Mouse (Mus musculus) hindbrain, postnatal 0 days (tissue): Measurements from ENCODE around the gene Dnajb7. TPM values are rescaled to one million over a fixed set of nuclear protein-coding genes. Genes with fewer than 3 reads are reported as not detected.

Source experiments
- ATAC-seq: fragments of 200-750 bp; cut with Nextera tagmentation; 2 replicates; pipeline ENCODE4 v1.8.0; 2017; ENCODE audit warnings: mild to moderate bottlenecking, moderate TSS enrichment, moderate library complexity
- DNase-seq: peaks from one replicate; pipeline ENCODE4 v3.0.0-alpha.2; 2015; ENCODE audit warnings: low spot score
- H3K27ac ChIP-seq: fragments of 300-500 bp; sonication (generic); 2 replicates; pipeline ENCODE4 v1.5.1; 2014; ENCODE audit warnings: mild to moderate bottlenecking
- H3K27me3 ChIP-seq: fragments of 300-500 bp; sonication (generic); 2 replicates; pipeline ENCODE4 v1.6.1; 2014; ENCODE audit warnings: low read length, mixed read lengths; ENCODE audit not compliant: insufficient read depth
- H3K36me3 ChIP-seq: fragments of 300-500 bp; sonication (generic); 2 replicates; pipeline ENCODE4 v1.6.1; 2014; ENCODE audit warnings: low read length, mixed read lengths; ENCODE audit not compliant: insufficient read depth
- H3K4me1 ChIP-seq: fragments of 300-500 bp; sonication (generic); 2 replicates; pipeline ENCODE4 v1.6.1; 2014; ENCODE audit warnings: antibody characterized with exemption, low read length, mixed read lengths; ENCODE audit not compliant: insufficient read depth
- H3K4me2 ChIP-seq: fragments of 300-500 bp; sonication (generic); 2 replicates; pipeline ENCODE4 v1.6.1; 2014; ENCODE audit warnings: low read depth, mild to moderate bottlenecking, low read length, moderate library complexity, mixed read lengths
- H3K4me3 ChIP-seq: fragments of 300-500 bp; sonication (generic); 2 replicates; pipeline ENCODE4 v1.5.1; 2014; ENCODE audit warnings: low read length
- H3K9ac ChIP-seq: fragments of 300-500 bp; sonication (generic); replicated peaks from 2 replicates; pipeline ENCODE4 v1.6.1; 2014; ENCODE audit warnings: mild to moderate bottlenecking, low read length, moderate library complexity, mixed read lengths
- H3K9me3 ChIP-seq: fragments of 300-500 bp; sonication (generic); 2 replicates; pipeline ENCODE4 v1.6.1; 2016; ENCODE audit warnings: low read length, mixed read lengths
- CTCF ChIP-seq: IDR thresholded peaks from 2 replicates; pipeline ENCODE4 v1.5.1; 2016; ENCODE audit warnings: antibody characterized with exemption, control low read depth, low read depth
- WGBS: fragments of 180-500 bp; shearing (Covaris S2); extraction: QIAGEN DNeasy Blood & Tissue Kit; methylation state at CpG from one replicate; pipeline ENCODE4 v1.1.7; 2014; 5-methylcytosine and 5-hydroxymethylcytosine counted together
- polyA plus RNA-seq: library from polyadenylated mRNA; unstranded; fragments of >200 nt; fragmentation: Nextera tagmentation; extraction: Ambion mirVana; gene quantifications from 2 replicates; pipeline ENCODE4 v1.2.1, GENCODE M21; 2015
- total RNA-seq: library from RNA; depleted of rRNA; stranded (reverse); fragments of >200 nt; gene quantifications from 2 replicates; pipeline ENCODE4 v1.2.3, GENCODE M21; 2014

Gene Dnajb7
- total and polyA plus RNA-seq, 2 experiments from 2014 or later = 0.44 TPM; not detected in 1

DNA sequence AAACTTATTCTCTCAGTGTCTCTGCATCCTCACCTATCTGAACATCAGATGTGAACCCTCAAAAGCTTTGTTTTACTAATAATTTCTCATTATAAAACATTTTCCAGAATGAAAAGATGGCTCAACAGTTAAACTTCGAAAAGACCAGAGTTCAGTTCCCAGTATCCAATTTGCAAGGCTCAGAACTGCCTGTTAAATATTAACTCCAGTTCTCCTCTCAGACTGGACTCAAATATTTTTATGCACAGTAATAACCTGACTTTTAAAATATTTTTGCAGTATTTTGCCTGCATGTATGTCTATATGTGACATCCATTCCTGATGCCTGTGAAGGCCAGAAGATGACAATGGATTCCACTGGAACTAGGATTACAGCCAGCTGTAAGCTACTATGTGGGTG, 39.5 kb downstream of the Dnajb7 start:
- no peak overlapping the region for H3K27ac ChIP-seq
- no peak for TF ChIP-seq CTCF
- H3K9ac ChIP-seq = no peak overlapping the region
- no peak overlapping the region for H3K4me3 ChIP-seq
- DNase-seq = no peak
- no peaks in the 10 kb centered on the region for H3K4me1 ChIP-seq
- no peak for ATAC-seq
- 94% methylated on average over 1 of the region's 1 CpGs for WGBS
- no peaks in the 10 kb centered on the region for H3K9me3 ChIP-seq
- peaks cover 60% of the 10 kb centered on the region for H3K36me3 ChIP-seq
- H3K27me3 ChIP-seq = no peaks in the 10 kb centered on the region
- H3K4me2 ChIP-seq = no peak overlapping the region

DNA sequence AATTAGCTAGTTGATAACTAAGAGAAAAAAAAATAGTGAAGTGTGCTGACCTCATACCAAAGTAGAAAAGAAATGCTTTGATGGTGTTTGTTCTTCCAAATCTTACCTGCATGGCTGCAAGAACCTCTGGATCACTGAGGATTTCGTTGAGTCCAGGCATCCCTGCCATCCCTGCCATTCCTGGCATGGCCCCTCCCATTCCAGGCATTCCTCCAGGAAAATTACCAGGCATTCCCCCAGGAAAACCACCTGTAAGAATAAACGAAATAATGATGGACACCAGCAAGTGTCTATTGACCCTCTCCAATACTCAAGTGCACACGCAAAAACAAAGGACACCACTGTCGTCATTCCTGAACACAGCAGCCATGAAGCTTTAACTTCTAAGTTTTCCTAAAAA, 41.9 kb downstream of the Dnajb7 start:
- H3K9me3 ChIP-seq = no peaks in the 10 kb centered on the region
- H3K9ac ChIP-seq = no peak overlapping the region
- ATAC-seq (no peak), DNase-seq (no peak)
- TF ChIP-seq CTCF = no peak
- H3K4me1 ChIP-seq = no peaks in the 10 kb centered on the region
- H3K4me3 ChIP-seq = no peak overlapping the region
- WGBS = 80% methylated on average over 4 of the region's 4 CpGs
- no peaks in the 10 kb centered on the region for H3K27me3 ChIP-seq
- no peak overlapping the region for H3K4me2 ChIP-seq
- peaks cover 53% of the 10 kb centered on the region for H3K36me3 ChIP-seq
- no peak overlapping the region for H3K27ac ChIP-seq

GRCm38 (mm10) chr15:81365246-81365645, 42.9 kb downstream of the Dnajb7 start:
- H3K4me3 ChIP-seq = no peak overlapping the region
- no peaks in the 10 kb centered on the region for H3K9me3 ChIP-seq
- H3K9ac ChIP-seq = no peak overlapping the region
- ATAC-seq (no peak), DNase-seq (no peak)
- no peak overlapping the region for H3K27ac ChIP-seq
- H3K36me3 ChIP-seq = peaks cover 44% of the 10 kb centered on the region
- no peaks in the 10 kb centered on the region for H3K4me1 ChIP-seq
- 94% methylated on average over 8 of the region's 8 CpGs for WGBS
- no peak for TF ChIP-seq CTCF
- H3K4me2 ChIP-seq = no peak overlapping the region
- H3K27me3 ChIP-seq = no peaks in the 10 kb centered on the region

DNA sequence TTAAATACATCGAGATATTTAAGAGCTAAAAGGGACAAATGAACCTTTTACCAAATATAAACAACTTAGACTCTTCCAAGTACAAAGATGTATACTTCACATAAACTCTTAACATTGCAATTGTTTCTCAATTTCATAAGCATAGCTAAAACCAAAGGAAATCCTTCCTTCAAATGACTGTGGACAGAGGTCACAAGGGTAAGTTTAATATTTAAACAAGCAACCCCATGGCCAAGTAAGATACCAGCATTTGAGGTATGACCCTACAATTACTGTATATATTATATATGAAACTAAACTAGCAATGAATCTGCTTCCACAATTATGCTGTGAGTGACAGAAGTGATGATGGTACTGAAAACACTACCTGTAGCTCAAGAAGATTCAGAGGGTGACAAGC, 43.8 kb downstream of the Dnajb7 start:
- no peaks in the 10 kb centered on the region for H3K9me3 ChIP-seq

DNA sequence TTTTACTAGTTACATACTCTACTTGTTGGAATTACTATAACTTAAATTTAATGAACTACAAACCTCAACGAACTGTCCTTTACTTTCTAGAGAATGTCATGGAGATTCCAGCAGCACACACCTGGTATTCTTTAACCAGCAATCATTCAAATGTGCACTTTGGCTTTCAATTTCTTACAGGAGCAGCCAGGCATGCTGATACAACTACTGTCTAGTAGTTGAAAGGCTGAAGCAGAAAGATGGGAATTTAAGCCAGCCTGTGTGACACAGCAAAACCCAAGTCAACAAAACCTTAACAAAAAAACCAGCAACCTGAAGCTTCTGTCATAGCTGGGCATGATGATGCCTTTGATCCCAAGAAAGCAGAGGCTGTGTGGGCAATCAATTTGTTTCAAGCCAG, 45.6 kb downstream of the Dnajb7 start:
- Histone ChIP-seq H3K4me2 (no peak overlapping the region), H3K9me3 (no peaks in the 10 kb centered on the region), H3K27ac (no peak overlapping the region), H3K4me3 (no peak overlapping the region), H3K36me3 (peaks cover 37% of the 10 kb centered on the region), H3K4me1 (peaks cover 5% of the 10 kb centered on the region; the same call in 1 of the 2 replicates), H3K9ac (no peak overlapping the region), H3K27me3 (no peaks in the 10 kb centered on the region)
- 82% methylated on average over 1 of the region's 1 CpGs for WGBS
- no peak for ATAC-seq
- no peak for DNase-seq
- no peak for TF ChIP-seq CTCF

More for the DNA sequence above, 43.8 kb downstream of the Dnajb7 start:
- 94% methylated on average over 1 of the region's 1 CpGs for WGBS
- Histone ChIP-seq H3K4me2 (no peak overlapping the region), H3K4me1 (peaks cover 5% of the 10 kb centered on the region; the same call in 1 of the 2 replicates), H3K27ac (no peak overlapping the region), H3K36me3 (peaks cover 37% of the 10 kb centered on the region), H3K27me3 (no peaks in the 10 kb centered on the region), H3K4me3 (no peak overlapping the region), H3K9ac (no peak overlapping the region)
- ATAC-seq (no peak), DNase-seq (no peak)
- no peak for TF ChIP-seq CTCF

DNA sequence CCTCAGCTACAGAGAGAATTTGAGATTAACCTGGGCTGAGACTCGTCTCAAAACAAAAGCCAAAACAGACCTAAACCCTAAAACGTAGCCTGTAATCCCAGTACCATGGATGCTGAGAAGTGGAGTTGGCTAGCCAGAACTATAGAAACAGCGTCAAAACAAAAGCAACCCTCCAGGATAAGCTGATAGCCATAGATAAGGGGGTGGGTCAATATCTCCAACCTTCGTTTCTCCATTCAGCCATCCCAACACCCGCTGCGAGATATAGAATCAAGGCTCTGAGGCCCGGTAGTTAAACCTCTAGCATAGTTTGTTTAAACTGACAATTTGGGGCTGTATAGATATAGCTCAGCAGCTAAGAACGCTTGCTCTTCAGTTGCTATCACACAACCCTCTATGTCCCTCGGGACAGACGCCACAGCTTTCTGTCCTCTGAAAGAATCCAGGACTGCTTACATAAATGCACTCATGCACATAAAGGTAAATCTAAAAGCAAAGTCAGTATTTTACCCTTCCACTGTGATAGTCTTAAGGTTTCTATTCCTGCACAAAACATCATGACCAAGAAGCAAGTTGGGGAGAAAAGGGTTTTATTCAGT, 46.6 kb downstream of the Dnajb7 start:
- TF ChIP-seq CTCF = no peak
- peaks cover 5% of the 10 kb centered on the region; the same call in 1 of the 2 replicates for H3K4me1 ChIP-seq
- H3K4me2 ChIP-seq = peak overlapping the region; percentile 97
- no peaks in the 10 kb centered on the region for H3K27me3 ChIP-seq
- no peak for ATAC-seq
- peaks cover 31% of the 10 kb centered on the region for H3K36me3 ChIP-seq
- H3K4me3 ChIP-seq = no peak overlapping the region
- peak overlapping the region; percentile 84 for H3K27ac ChIP-seq
- no peaks in the 10 kb centered on the region for H3K9me3 ChIP-seq
- 46% methylated on average over 10 of the region's 10 CpGs for WGBS
- no peak for DNase-seq
- no peak overlapping the region for H3K9ac ChIP-seq

GRCm38 (mm10) chr15:81361022-81361404, 47.1 kb downstream of the Dnajb7 start:
- DNase-seq (no peak), ATAC-seq (no peak; the same call in 1 of the 2 replicates)
- Histone ChIP-seq H3K4me3 (peak overlapping the region; percentile 76), H3K27me3 (no peaks in the 10 kb centered on the region), H3K4me1 (peaks cover 5% of the 10 kb centered on the region; the same call in 1 of the 2 replicates), H3K9me3 (no peaks in the 10 kb centered on the region), H3K4me2 (peak overlapping the region; percentile 97), H3K9ac (peak overlapping the region; percentile 33; the same call in 1 of the 2 replicates), H3K36me3 (peaks cover 26% of the 10 kb centered on the region), H3K27ac (peak overlapping the region; percentile 84)
- TF ChIP-seq CTCF = no peak
- 41% methylated on average over 6 of the region's 6 CpGs for WGBS
